Mouse (Mus musculus) left cerebral cortex, adult 18-20 months (tissue): ENCODE results near the gene Sbf1. TPM values are rescaled to one million over a fixed set of nuclear protein-coding genes. Genes with fewer than 3 reads are reported as not detected.

Source experiments
- DNase-seq, 2 experiments: peaks; one replicate each; pipeline ENCODE4 v3.0.0; 2021 to 2022; ENCODE audit warnings: low spot score in 2 of 2, mixed read lengths in 1 of 2
- long read RNA-seq, 2 experiments: library from polyadenylated mRNA; stranded (forward); transcript quantifications; one replicate each; pipeline ENCODE4 v2.0.0; 2021
- total RNA-seq, 2 experiments: library from RNA; stranded (reverse); gene quantifications; 2 replicates each; pipeline ENCODE4 v1.2.3; 2021

The Sbf1 gene
- total RNA-seq = 100 to 1,000 TPM; 204 to 220 TPM
- long read RNA-seq, experiment 1, full-length matches to known transcripts = 73 of 168 reads
- long read RNA-seq, experiment 1, partial matches to known transcripts = 36 of 168 reads
- long read RNA-seq, experiment 1, other reads (novel, unspliced or antisense) = 59 of 168 reads
- long read RNA-seq, experiment 2, full-length matches to known transcripts = 40 of 93 reads
- long read RNA-seq, experiment 2, partial matches to known transcripts = 26 of 93 reads
- long read RNA-seq, experiment 2, other reads (novel, unspliced or antisense) = 27 of 93 reads

- DNase-seq = peak; percentile 97 to 98
Measured at GRCm38 (mm10) chr15:89315190-89315731, at the start of gene Sbf1. Gene Sbf1 (minus strand): TSS chr15:89315311.

DNA sequence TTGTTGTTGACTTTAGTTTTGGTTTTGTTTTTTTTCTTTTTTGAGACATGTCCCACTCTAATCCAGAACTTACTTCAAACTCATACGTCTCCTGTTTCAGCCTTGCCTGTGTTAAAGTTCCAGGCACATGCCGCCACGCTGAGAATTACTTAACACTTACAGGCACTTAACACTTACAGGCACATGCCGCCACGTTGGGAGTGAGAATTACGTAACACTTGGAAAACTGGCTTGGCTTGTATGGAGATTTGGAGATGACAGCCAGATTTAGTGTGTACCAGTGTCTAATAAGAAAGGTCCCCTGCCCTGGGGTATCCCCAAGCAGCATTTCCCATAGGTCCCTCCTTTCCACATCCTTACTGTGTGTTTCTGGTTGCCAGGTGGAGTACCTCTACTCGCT lies 47.9 kb upstream of the Sbf1 start:
- no peak for DNase-seq

DNA sequence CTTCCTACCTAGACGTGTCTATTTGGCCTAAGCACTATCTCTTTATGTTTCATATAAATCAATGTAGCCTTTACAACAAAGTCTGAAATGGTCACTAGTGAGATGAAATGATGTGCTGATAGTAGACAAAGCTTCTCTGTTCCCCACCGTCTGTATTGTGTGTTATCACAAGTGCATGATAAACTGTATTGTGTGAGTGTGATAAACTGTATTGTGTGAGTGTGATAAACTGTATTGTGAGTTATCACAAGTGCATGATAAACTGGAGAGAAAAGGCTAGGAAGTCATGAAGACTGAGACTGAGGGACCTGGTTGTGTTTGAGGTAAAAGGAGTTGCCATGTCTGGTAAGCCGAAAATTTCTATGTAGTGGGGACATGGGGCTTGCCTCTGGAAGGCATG lies 43.7 kb upstream of the Sbf1 start:
- no peak for DNase-seq

- DNase-seq = peak in 1 of 2 experiments; percentile 42
Measured at GRCm38 (mm10) chr15:89356372-89356771, 41.3 kb upstream of the Sbf1 start.

DNA sequence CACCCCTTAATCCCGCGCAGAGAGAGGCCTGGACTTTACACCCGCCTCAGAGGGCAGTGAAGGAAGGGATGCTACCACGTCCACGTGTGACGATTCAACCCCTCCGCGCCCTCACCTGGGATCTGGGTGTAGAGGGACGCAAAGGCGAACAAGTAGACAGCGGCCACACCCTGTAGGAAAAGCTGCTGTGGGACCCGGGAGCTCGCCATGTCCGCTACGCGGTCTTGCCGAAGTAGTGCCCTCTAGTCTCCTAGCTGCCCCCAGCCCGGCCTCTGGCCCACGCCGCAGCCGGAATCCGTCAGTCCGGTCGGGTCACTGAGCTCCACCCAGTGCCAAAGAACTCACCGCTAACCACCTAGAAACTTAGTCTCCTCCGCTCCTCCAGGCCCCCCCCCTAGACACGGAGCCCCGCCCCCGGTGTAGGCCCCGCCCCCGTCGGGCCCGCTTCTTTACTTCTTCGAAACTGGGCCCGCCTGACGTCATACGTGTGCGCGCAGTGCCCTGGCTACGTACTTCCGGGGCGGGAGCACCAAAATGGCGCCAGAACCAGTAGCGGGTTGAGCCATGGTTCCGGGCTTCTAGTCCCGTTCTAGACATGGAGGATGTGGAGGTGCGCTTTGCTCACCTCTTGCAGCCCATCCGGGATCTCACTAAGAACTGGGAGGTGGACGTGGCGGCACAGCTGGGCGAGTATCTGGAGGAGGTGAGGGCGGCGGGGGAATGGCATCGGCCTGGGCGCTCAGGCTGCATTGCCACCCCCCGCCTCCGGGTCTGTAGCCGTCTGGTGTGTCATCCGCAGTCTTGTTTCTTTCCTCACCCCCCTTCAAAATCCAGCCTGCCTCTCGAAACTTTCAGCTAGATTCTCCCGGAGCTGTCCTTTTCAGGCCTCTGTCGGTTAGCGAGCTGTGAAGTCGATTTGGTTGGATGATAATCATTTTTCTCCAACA lies 40.4 kb upstream of the Sbf1 start, which contains the start of the genes Lmf2 and Ncaph2:
Lmf2 (minus strand) TSS at position 419 of the 947 bp plus-strand sequence.
Ncaph2 (plus strand) TSS at position 479 of the 947 bp plus-strand sequence.
- peak; percentile 95 for DNase-seq

DNA sequence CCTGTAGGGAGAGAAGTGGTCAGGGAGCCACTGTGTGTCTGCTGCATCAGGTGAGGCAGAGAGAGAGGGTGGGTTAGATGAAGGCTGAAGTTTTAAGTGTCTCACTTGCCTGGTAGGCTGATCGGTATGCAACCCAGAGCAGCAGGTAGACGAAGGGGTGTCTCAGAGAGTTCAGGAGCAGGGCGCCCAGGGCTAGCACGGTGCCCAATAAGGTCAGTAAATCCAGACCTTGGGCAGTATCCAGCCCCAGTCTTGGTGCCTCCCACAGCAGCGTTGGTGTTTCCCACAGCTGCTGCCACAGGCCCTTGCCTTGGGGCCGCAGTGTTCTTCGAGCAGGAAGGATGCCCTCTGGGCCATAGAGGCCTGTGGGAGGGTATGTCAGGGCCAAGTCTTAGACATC lies 39.3 kb upstream of the Sbf1 start:
- no peak for DNase-seq

GRCm38 (mm10) chr15:89353837-89354236 lies 38.7 kb upstream of the Sbf1 start:
- no peak for DNase-seq

DNA sequence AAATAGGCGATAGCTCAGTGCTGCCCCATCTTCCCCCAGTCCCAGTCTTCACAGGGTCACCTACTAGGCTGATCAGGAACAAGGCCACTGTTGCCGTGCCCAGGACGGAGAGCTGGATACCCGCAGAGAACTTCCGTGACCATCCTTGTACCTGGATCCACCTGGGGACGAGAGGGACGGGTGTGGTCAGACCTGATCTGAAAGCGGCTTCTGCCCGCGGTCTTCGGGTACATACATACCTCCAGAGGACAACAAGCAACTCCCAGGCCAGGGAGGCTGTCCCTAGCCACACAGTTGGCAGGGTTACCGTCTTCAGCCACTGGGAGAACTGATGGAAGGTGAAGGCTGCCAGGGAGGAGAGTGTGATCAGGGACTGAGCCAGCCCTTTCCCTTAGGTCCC lies 37.7 kb upstream of the Sbf1 start:
- DNase-seq = no peak

GRCm38 (mm10) chr15:89352054-89352453 lies 36.9 kb upstream of the Sbf1 start:
- DNase-seq = no peak

- DNase-seq = no peak
Measured at GRCm38 (mm10) chr15:89351302-89351701, 36.2 kb upstream of the Sbf1 start.

- no peak for DNase-seq
Measured at GRCm38 (mm10) chr15:89350447-89350846, 35.3 kb upstream of the Sbf1 start.

DNA sequence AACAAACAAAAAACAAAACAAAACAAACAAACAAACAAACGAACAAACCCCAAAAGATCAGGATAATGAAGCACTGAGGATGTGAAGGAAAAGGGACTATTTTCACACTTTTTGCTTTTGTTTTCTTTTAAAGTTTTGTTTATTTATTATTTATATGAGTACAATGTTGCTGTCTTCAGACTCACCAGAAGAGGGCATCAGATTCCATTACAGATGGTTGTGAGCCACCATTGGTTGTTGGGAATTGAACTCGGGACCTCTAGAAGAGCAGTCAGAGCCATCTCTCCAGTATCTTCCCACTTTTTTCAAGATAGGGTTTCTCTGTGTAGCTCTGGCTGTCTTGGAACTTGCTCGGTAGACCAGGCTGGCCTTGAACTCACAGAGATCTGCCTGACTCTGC lies 28.2 kb upstream of the Sbf1 start:
- no peak for DNase-seq

DNA sequence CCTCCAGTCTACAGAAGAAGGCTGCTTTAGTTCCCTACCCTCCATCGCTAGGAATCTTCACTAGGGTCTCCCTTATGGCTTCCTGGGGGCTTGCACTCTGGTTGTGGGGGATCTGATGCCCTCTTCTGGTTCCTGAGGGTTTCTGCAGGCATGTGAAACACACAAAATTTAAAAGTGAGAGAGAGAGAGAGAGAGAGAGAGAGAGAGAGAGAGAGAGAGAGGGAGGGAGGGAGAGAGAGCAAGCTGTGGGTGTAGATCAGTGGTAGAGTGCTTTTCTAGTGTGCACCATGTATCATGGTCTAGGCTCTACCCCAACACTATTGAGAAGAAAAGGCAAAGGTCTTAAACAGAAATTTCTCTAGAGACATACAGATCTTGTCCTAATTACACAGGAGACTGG lies 26.6 kb upstream of the Sbf1 start:
- DNase-seq = no peak

- no peak for DNase-seq
Measured at GRCm38 (mm10) chr15:89340136-89340535, 25.0 kb upstream of the Sbf1 start.

DNA sequence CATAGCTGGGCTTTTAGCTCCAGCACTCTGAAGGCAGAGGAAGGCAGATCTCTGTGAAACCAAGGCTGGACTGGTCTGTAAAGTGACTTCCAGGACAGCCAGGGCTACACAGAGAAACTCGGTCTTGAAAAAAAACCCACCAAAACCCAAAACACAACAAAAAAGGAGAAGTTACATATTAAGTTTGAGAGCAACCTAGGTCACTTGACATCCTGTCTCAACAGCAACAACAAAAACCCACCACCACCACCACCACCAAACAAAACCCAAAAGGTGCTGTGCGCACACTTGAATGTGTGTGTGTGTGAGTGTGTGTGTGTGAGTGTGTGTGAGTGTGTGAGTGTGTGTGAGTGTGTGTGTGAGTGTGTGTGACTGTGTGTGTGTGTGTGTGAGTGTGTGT lies 24.6 kb upstream of the Sbf1 start:
- DNase-seq = no peak

DNA sequence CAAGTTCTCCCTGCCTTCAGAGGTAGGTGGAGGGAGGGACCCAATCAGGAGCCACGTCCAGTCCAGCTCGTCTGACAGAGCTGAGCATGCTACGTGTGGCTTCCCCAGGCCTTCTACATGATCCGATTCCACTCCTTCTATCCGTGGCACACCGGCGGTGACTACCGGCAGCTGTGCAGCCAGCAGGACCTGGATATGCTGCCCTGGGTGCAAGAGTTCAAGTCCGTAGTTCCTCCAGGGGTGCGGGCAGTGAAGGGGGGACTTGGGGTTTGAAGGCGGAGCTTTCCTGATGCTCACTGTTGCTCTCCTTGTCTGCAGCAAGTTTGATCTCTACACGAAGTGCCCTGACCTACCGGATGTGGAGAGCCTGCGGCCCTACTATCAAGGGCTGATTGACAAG lies 21.3 kb upstream of the Sbf1 start:
- DNase-seq = no peak

DNA sequence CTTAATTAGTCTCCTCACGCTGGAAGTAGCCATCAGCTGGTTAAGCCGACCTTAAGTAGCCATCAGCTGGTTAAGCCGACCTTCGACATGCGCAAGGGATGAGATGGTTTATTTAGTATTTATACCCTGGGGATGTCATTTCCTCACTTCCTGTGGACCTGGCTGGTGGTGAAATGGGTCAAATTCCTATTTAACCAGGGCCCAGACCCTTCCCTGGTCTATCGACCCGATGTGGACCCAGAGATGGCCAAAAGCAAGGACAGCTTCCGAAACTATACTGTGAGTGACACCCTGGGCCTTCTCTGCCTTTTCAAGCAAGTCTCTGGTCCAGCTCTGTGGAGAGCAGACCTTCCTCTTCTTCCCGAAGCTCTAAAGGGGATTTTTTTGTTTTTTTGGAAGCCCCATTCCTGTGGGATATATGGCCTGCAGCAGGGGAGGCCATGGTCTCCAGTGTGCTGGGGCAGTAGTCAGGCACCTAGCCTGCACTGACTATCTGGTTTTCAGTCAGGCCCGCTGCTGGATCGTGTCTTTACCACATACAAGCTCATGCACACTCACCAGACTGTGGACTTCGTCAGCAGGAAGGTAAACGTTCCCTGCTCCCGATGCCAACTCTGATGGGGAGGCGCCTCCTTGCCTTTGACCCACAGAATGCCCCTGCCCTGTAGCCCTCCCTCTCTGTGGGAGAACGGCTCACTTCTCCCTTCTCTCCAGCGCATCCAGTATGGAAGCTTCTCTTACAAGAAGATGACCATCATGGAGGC lies 19.8 kb upstream of the Sbf1 start:
- DNase-seq = no peak

DNA sequence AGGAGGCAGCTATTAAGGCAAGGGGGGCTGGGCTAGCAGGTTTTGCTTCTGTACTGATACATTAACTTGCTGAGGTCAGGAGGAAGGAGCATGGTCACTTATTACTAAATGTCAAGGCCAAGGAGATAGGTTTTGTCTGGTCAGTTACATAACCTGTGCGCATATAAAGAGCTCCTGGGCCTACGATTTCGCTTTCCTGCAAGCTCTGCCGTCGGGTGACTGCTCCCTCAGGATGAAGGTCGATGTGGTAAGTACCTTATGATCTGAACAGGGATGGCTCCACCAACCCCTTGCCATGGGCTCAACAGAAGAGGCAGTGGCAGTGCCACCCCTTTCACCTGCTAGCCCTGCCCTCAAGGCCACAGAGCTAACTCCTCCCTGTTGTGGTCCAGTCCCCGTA lies 19.2 kb upstream of the Sbf1 start, which contains the start of gene Miox:
Miox (plus strand) TSS at position 128 of the 400 bp plus-strand sequence.
- DNase-seq = no peak

GRCm38 (mm10) chr15:89326441-89326840 lies 11.3 kb upstream of the Sbf1 start:
- DNase-seq = no peak

DNA sequence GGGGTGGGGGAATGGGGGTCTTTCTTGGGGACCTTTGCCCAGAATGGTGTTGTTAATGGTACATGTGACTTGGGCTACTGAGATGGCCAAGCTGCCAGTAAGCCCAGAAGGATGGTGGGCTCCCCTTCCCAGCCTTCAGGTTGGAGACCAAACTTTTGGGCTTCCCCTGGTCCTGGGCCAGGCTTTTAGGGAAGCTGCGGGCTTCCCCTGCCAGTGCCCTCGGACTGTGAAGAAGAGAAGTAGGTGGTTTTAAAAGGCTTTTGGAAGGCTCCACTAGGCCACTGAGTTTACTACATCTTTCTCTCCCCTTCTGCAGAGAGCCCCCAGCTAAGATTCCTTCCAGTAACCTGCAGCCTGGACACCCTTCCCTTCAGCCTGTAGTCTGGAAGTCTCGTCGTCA lies 8.5 kb upstream of the Sbf1 start:
- no peak for DNase-seq
